Mouse (Mus musculus): Measurements from ENCODE around the gene Ahr.

DNA sequence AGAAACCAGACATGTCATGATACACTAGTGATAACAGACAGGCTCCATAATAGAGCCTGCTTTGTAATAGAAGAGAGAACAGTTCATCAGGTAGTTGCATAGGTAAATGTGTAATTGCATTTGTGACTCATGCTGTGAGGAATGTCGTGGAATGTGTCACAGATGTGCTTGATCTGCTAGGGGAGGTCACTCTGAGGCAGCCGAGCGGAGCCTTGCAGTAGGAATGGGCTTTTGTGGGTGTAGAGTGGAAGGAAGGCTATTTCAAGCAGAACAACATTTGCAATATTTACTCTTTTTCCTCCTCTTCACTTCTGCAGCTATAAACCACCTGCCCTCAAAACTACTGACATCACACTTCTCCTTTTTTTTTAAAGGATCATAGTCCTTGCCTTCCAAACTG is 4.0 kb upstream of the Ahr start:
- TF ChIP-seq CTCF (IDR thresholded peaks at IDR 0.05; ENCODE audit: insufficient read depth, low read length) (no peak), POLR2A (IDR thresholded peaks at IDR 0.05; ENCODE audit: borderline replicate concordance, extremely low read depth, low read depth, low read length) (no peak)
